Mouse (Mus musculus): ENCODE data around the gene C1rl. TPM values are rescaled to one million over a fixed set of nuclear protein-coding genes. Genes with fewer than 3 reads are reported as not detected.

Gene C1rl
- polyA plus RNA-seq, 1 experiment = 0.20 TPM

GRCm38 (mm10) chr6:124449668-124450383, 43.1 kb upstream of the C1rl start:
- Histone ChIP-seq H3K4me1 (ENCODE audit: control insufficient read depth, insufficient read depth, low read length) (0 out of 2 replicates have a peak, but pooled peaks cover 3% of the 10 kb centered on the region), H3K27me3 (ENCODE audit: control insufficient read depth, insufficient read depth, low read length) (no peaks in the 10 kb centered on the region), H3K27ac (ENCODE audit: insufficient read depth, low read length) (no peak overlapping the region), H3K4me3 (replicated peaks; ENCODE audit: insufficient read depth, low read depth, low read length) (no peak overlapping the region)
- TF ChIP-seq CTCF (IDR thresholded peaks at IDR 0.05; ENCODE audit: borderline replicate concordance, insufficient read depth, low read depth, low read length) (no peak), POLR2A (IDR thresholded peaks at IDR 0.05; ENCODE audit: borderline replicate concordance, insufficient read depth, low read length) (no peak)
- DNase-seq = peak in 1 of 2 experiments; percentile 37
- WGBS = 81% methylated on average over 18 of the region's 18 CpGs

- H3K4me3 ChIP-seq (replicated peaks; ENCODE audit: insufficient read depth, low read depth, low read length) = no peak overlapping the region
- WGBS = 71% methylated on average over 3 of the region's 3 CpGs
- no peak for DNase-seq
- 0 out of 2 replicates have a peak, but pooled peaks cover 6% of the 10 kb centered on the region for H3K4me1 ChIP-seq (ENCODE audit: control insufficient read depth, insufficient read depth, low read length)
- no peak overlapping the region for H3K27ac ChIP-seq (ENCODE audit: insufficient read depth, low read length)
- no peaks in the 10 kb centered on the region for H3K27me3 ChIP-seq (ENCODE audit: control insufficient read depth, insufficient read depth, low read length)
- no peak for TF ChIP-seq POLR2A (IDR thresholded peaks at IDR 0.05; ENCODE audit: borderline replicate concordance, insufficient read depth, low read length)
- TF ChIP-seq CTCF (IDR thresholded peaks at IDR 0.05; ENCODE audit: borderline replicate concordance, insufficient read depth, low read depth, low read length) = no peak
Observed at GRCm38 (mm10) chr6:124451995-124452394, 40.9 kb upstream of the C1rl start.

- Histone ChIP-seq H3K27ac (ENCODE audit: insufficient read depth, low read length) (no peak overlapping the region), H3K4me3 (replicated peaks; ENCODE audit: insufficient read depth, low read depth, low read length) (no peak overlapping the region), H3K27me3 (ENCODE audit: control insufficient read depth, insufficient read depth, low read length) (no peaks in the 10 kb centered on the region), H3K4me1 (ENCODE audit: control insufficient read depth, insufficient read depth, low read length) (peaks cover 11% of the 10 kb centered on the region)
- DNase-seq = no peak
- TF ChIP-seq CTCF (IDR thresholded peaks at IDR 0.05; ENCODE audit: borderline replicate concordance, insufficient read depth, low read depth, low read length) = no peak
- TF ChIP-seq POLR2A (IDR thresholded peaks at IDR 0.05; ENCODE audit: borderline replicate concordance, insufficient read depth, low read length) = no peak
- 61% methylated on average over 4 of the region's 4 CpGs for WGBS
Observed at GRCm38 (mm10) chr6:124453756-124454155, 39.2 kb upstream of the C1rl start.

GRCm38 (mm10) chr6:124456243-124456642, 36.7 kb upstream of the C1rl start:
- Histone ChIP-seq H3K27me3 (ENCODE audit: control insufficient read depth, insufficient read depth, low read length) (no peaks in the 10 kb centered on the region), H3K4me1 (ENCODE audit: control insufficient read depth, insufficient read depth, low read length) (peaks cover 24% of the 10 kb centered on the region), H3K27ac (ENCODE audit: insufficient read depth, low read length) (no peak overlapping the region), H3K4me3 (replicated peaks; ENCODE audit: insufficient read depth, low read depth, low read length) (no peak overlapping the region)
- no peak for DNase-seq
- no peak for TF ChIP-seq CTCF (IDR thresholded peaks at IDR 0.05; ENCODE audit: borderline replicate concordance, insufficient read depth, low read depth, low read length)
- TF ChIP-seq POLR2A (IDR thresholded peaks at IDR 0.05; ENCODE audit: borderline replicate concordance, insufficient read depth, low read length) = no peak
- WGBS = 98% methylated on average over 5 of the region's 5 CpGs

- Histone ChIP-seq H3K4me1 (ENCODE audit: control insufficient read depth, insufficient read depth, low read length) (peaks cover 34% of the 10 kb centered on the region), H3K27ac (ENCODE audit: insufficient read depth, low read length) (no peak overlapping the region), H3K4me3 (replicated peaks; ENCODE audit: insufficient read depth, low read depth, low read length) (no peak overlapping the region), H3K27me3 (ENCODE audit: control insufficient read depth, insufficient read depth, low read length) (no peaks in the 10 kb centered on the region)
- 53% methylated on average over 5 of the region's 5 CpGs for WGBS
- DNase-seq = peak; percentile 41 to 49
- no peak for TF ChIP-seq POLR2A (IDR thresholded peaks at IDR 0.05; ENCODE audit: borderline replicate concordance, insufficient read depth, low read length)
- no peak for TF ChIP-seq CTCF (IDR thresholded peaks at IDR 0.05; ENCODE audit: borderline replicate concordance, insufficient read depth, low read depth, low read length)
Observed at GRCm38 (mm10) chr6:124457827-124458226, 35.1 kb upstream of the C1rl start.

GRCm38 (mm10) chr6:124458505-124458904, 34.4 kb upstream of the C1rl start:
- 25% methylated on average over 11 of the region's 11 CpGs for WGBS
- peak; percentile 97 to 99 for DNase-seq

GRCm38 (mm10) chr6:124459388-124459787, 33.5 kb upstream of the C1rl start:
- no peak overlapping the region for H3K4me3 ChIP-seq (replicated peaks; ENCODE audit: insufficient read depth, low read depth, low read length)
- 87% methylated on average over 4 of the region's 4 CpGs for WGBS
- peak overlapping the region; percentile 47; the same call in 1 of the 2 replicates for H3K27ac ChIP-seq (ENCODE audit: insufficient read depth, low read length)
- peaks cover 36% of the 10 kb centered on the region for H3K4me1 ChIP-seq (ENCODE audit: control insufficient read depth, insufficient read depth, low read length)
- no peak for DNase-seq
- TF ChIP-seq CTCF (IDR thresholded peaks at IDR 0.05; ENCODE audit: borderline replicate concordance, insufficient read depth, low read depth, low read length) = no peak
- TF ChIP-seq POLR2A (IDR thresholded peaks at IDR 0.05; ENCODE audit: borderline replicate concordance, insufficient read depth, low read length) = no peak
- no peaks in the 10 kb centered on the region for H3K27me3 ChIP-seq (ENCODE audit: control insufficient read depth, insufficient read depth, low read length)

More at GRCm38 (mm10) chr6:124458505-124458904, 34.4 kb upstream of the C1rl start:
- H3K27ac ChIP-seq (ENCODE audit: insufficient read depth, low read length) = no peak overlapping the region
- no peak for TF ChIP-seq CTCF (IDR thresholded peaks at IDR 0.05; ENCODE audit: borderline replicate concordance, insufficient read depth, low read depth, low read length)
- TF ChIP-seq POLR2A (IDR thresholded peaks at IDR 0.05; ENCODE audit: borderline replicate concordance, insufficient read depth, low read length) = no peak
- no peak overlapping the region for H3K4me3 ChIP-seq (replicated peaks; ENCODE audit: insufficient read depth, low read depth, low read length)
- H3K27me3 ChIP-seq (ENCODE audit: control insufficient read depth, insufficient read depth, low read length) = no peaks in the 10 kb centered on the region
- H3K4me1 ChIP-seq (ENCODE audit: control insufficient read depth, insufficient read depth, low read length) = peaks cover 36% of the 10 kb centered on the region

GRCm38 (mm10) chr6:124463881-124464291, 29.0 kb upstream of the C1rl start:
- peak; percentile 51 to 58 for DNase-seq
- TF ChIP-seq POLR2A (IDR thresholded peaks at IDR 0.05; ENCODE audit: borderline replicate concordance, insufficient read depth, low read length) = no peak
- no peak for TF ChIP-seq CTCF (IDR thresholded peaks at IDR 0.05; ENCODE audit: borderline replicate concordance, insufficient read depth, low read depth, low read length)
- peak overlapping the region; percentile 91 for H3K4me3 ChIP-seq (replicated peaks; ENCODE audit: insufficient read depth, low read depth, low read length)
- H3K27me3 ChIP-seq (ENCODE audit: control insufficient read depth, insufficient read depth, low read length) = no peaks in the 10 kb centered on the region
- H3K4me1 ChIP-seq (ENCODE audit: control insufficient read depth, insufficient read depth, low read length) = peaks cover 35% of the 10 kb centered on the region
- WGBS = 4% methylated on average over 8 of the region's 8 CpGs
- peak overlapping the region; percentile 89 for H3K27ac ChIP-seq (ENCODE audit: insufficient read depth, low read length)
